Mouse (Mus musculus) urinary bladder, postnatal 4 days (tissue): ENCODE data around the gene Enthd1.

Experiments
- DNase-seq, 2 experiments: peaks; one replicate each; pipeline ENCODE4 v3.0.0; 2021 to 2022; ENCODE audit warnings: low spot score in 2 of 2

Enthd1 gene

DNA sequence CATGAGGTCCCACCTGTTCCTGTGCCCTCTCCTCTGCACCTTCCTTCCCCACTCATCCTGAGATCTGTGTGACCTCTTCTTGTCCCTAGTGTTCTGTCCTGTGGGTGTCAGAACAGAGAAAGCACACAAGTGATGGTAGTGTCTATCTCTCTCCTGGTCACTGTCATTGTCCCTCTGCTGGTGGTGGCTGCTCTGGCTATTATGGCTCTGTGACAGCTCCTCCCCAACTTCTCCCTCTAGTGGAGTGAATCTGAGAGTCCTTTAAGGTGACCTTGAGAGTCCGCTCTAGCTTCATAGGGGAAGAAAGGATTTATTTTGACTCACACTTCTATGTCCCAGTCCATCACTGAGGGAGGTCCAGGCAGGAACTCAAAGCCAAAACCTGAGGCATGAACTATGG, 79.4 kb downstream of the Enthd1 start:
- no peak for DNase-seq

DNA sequence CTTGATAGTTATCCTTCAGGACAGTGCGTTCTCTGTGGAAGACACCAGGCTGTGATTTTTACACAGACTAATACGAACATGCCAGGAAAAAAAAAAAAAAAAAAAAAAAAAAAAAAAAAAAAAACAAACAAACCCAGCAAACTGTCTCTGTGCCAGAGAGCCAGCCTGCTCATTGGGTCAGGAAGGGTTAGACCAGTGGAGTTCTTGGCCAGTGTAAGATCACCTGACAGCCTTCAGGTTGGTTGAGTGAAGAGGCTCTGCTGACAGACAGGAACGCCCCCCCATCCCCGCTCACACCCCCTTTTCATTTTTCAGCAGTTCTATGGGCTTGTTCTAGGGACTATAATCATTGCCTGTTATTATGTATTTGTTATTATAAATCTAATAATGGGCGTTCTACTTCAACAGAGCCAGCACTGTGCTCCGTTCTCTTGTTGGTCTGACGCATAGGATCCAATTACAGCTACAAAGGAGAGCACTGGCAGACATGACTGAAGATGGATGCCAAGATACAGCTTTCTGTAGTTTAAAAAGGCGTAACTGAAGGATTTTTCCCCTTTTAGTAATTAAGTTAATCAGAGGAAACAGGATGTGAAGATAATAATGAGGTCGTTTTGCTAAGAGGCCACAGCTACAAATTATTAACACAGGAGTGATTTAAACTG, 81.8 kb downstream of the Enthd1 start:
- no peak for DNase-seq

DNA sequence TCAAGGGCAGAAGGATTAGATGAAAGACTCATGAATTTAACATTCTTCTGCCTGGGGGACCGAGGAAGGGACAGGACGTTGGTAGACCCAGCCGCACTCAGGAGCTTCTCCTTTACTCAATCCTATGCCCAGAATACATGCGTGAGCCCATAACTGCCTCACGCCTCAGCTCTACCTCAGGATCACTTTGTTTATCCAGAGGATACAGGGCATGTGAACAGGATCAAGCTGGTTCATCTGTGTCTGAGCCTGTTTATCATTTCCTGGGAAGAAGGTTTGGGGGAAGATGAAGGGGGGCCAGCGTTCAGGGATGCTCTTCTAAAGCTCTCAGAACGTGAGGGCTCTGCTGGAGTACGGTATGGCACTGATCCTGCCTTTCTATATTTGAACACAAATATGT, 82.6 kb downstream of the Enthd1 start:
- DNase-seq: no peak

DNA sequence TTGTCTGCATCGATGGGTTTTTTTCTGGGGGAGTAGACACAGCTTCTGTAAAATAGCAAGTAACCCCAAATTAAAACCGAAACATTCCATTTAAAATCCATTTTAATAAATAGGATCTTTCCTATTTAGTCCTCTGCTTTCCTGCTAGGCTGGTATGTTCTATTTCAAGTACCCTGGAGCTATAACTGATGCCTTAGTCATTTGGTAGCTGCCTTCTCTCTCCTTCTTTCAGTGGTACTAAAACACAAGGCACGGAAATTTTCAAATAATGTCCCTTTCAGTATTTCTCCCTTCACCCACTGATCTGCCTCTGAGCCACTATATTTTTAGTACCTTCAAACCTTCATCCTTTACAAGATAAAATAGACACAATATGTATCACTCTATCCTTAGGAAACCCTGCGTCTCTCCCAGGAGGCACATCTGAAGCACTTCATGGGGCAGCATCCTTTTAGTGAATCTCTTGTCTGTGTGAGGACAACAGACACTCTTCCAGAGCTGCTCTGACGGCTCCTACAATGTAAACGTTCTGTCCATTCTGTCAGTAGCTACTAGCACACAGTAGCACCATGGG, 90.4 kb downstream of the Enthd1 start:
- no peak for DNase-seq

DNA sequence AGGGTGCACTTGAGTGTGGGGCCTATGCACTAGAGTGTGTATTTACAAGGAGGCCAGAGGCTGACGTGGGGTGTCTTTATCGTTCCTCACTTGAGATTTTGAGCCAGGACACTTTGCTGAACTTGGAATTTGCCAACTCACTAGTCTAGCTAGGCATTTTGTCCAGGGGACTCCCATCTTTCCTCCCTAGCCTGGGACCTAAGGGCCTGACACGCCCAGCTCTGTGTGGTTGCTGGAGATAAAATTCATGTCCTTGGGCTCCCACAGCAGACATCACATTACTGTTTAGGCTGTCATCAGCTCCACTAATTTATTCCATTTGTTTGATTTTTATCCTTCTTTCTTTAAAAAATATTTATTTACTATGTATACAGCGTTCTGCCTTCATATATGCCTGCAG, 97.1 kb downstream of the Enthd1 start:
- no peak for DNase-seq

DNA sequence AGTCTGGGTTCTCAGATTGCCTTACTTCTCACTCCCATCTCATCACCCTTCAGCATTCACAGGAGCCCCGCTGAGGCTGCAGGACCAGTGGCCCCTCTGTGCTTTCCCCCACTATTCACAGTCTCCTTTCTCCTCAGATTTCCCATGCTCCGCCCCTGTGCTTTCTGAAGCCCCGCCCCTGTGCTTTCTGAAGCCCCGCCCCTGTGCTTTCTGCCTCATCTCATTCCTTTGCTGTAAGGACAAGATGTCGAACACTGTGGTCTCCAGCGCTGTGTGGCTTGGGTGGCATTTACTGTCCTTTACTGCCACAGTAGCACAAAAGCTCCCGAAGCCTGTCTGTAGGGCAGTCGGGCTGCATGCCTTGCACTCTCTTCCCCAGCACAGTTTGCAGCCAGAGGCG, 102.8 kb downstream of the Enthd1 start:
- DNase-seq: no peak

DNA sequence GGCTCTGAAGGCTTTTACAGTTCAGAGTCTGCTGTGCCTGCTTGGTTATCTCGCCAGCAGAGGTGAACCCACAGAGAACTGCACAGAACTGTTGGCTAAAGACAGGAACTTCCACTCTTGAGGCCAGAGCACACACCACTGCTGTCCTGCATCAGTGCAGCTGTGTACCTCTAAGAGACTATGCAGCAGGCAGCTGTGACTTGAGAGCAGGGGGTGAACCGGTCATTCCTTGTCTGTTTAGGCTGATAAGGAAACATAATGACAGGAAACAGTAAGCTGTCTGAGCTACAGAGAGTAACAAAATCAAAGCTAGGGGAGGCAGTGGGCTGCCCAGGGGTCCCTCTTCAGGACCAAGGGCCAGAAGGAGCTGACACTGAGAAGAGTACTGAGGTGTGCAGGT, 103.5 kb downstream of the Enthd1 start:
- no peak for DNase-seq

DNA sequence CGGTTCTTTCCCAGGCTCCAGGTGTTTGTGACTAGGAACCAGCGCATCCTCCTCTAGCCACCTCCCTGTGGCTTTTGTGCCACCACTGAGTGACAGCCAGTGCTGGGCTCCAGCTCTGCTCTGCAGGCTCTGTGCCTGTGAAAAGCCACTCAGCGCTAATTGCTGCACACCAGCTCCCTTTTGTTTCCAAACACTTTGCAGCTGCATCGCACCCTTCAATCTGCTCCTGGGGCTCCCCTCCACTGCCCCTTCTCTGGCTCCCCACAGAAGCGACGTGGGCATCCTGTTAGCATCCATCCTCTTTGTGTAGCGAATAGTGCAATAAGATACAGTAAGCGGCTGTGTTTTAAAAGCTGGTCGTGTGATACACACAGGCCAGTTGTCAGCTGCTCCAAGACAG, 104.9 kb downstream of the Enthd1 start:
- no peak for DNase-seq

DNA sequence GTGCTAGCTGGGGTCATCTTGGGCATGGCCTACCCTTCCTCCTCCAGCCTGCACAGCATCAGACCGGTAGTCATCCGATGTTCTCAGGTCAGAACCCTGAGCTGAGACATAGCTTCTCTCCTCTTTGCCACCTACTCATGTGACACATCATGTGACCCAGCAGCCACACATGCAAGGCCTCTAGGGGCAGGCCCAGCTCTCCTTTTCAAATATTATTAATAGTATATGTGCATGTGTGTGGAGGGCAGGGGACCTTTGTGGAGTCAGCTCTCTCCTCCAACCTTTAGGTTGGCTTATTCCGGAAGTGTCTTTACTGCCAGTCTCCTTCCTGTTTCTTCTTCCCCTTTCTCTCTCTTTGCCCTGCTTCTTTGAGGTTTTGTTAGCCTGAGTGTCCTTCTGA, 107.0 kb downstream of the Enthd1 start:
- DNase-seq: no peak

DNA sequence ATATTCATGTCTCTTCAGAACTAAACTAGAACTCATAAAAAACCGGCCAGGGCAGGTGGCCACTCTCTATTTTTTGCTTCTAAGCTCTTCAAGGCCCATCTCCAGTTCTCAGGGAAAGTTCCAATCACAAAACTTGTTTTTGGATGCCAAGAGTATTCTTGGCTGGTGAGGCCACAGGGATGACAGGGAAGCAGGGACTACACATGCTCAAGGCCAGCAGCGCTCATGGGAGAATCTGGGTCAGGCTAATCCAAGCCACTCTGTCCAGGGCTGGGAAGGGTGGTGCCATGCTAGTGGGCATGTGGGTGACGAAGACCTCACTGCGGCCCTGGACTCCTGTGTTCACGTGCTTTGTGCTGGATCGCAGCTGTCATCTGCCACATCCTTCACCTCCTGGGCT, 110.5 kb downstream of the Enthd1 start:
- no peak for DNase-seq

DNA sequence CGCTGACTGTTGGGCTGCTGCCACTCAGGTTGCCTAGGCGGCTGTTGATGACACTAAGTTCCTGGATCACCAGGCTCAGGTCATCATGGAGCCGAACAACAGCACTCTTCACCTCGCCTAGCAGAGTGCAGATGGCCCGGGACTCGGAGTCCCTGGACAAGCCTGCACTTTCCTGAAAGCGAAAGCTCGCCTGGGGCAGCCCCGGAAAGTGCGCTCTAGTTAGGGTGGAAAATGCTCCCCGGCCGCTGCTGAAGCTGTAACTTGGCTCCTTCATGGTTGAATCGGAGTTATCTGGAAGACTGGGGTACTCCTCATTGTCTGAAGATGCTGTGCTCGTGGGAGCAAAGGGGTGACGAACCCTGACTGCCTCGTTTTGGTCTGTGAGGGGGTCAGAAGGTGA, 112.5 kb downstream of the Enthd1 start:
- no peak for DNase-seq

DNA sequence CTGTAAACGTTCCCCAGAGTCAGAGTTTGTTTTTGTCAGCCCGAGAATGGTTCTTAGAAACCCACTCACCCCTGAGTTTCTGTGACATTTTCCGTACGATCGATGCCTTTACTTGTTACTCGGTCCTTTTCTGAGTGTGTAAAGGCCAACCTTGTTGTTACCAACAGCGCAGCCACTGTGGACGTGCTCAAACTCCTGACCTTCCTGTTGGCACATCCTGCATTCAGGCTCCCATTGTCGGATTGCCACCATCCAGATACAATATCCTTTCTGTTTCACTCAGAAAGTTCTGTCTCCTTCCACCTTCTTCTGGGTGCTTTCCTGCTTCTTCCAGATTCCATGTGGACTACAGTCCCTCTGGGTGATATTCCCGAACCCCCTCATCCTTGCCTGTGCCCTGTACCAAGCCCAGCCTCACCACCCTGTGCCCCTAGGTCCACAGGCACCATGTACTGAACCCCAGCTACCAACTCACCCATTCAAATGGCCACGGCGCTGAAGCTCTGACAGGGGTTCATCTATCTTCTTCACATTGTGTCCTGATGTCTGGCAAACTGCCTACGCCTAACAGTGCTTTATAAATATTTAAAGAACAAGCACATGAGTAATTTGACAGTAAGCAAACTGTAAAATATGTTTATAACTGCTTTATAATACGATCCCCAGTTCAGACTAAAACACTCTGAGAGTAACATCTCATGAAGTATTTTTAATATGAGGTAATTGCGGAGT, 118.8 kb downstream of the Enthd1 start:
- no peak for DNase-seq

DNA sequence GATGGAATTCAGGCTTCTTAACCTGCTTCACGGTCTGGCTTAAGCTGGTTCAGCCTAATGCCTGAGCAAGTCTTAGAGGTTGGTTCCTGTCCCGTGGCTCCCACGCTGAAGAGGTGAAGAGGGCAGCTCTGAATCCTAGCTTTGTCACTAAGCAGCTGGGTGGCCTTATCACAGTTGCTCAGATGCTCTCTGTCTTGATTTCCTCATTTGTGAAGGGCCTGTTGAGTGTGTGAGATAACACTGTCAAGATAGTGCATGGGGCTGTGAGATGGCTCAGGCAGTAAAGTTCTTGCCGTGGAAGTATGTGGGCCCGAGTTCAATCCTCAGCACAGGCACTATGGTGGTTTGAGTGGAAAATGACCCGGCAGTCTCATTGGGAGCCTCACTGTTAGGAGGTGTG, 124.8 kb downstream of the Enthd1 start:
- no peak for DNase-seq

DNA sequence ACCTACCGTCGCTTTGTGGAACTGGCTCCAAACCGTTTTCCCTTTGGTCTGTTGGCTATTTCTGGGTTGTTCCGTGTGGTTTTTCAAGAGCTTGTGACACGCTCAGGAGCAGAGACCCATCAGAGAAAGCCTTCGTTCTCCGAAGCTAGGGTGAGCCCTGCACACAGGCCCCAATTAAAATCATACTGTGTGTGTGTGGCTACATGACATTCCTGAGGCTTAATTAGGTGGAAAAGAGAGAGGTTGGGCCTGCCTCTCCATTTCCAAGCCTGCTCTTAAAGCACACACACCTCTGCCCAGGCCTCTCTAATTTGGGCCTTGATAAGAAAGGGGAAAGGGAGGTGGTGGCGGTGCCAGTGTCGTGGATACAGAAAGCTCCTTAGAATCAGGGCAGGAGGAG, 126.5 kb downstream of the Enthd1 start:
- DNase-seq: no peak

DNA sequence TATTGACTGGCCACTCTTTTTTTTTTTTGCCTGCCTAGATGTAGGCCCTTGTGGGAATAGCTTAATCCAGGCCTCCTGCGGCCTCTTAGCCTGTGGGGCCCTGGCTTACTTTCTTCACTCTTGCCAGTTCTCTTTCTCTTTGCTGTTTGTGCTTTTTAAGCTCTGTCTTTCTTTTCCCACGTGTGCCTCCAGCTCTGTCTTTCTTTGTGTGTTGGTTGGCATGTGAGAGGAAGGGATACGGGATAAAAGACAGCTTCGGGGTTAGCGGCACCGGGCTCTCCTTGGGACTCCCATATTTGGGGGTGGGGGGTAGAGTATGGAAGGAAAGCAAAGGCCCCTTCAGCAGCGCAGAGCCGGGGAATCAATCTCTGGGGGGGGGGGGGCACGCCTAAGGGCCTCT, 127.0 kb downstream of the Enthd1 start:
- DNase-seq: no peak

DNA sequence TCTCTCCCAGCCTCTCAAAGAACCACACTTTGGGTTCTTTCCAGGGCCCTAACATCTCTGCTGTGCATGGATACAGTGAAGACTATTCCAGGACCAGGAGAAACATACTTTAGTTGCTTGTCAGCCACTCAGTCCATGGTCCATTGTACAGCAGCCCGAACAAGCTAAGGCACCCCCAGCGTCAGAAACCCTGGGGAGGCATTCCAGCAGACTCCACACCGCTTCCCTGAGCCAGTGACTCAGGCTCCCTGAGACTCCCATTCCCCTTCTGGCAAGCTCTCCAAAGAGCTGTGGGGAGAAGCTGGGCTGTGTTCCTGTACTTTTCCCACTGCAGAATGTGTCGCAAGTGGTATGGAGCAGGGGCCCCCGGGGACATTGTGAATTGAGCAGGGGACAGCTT, 128.0 kb downstream of the Enthd1 start:
- no peak for DNase-seq

DNA sequence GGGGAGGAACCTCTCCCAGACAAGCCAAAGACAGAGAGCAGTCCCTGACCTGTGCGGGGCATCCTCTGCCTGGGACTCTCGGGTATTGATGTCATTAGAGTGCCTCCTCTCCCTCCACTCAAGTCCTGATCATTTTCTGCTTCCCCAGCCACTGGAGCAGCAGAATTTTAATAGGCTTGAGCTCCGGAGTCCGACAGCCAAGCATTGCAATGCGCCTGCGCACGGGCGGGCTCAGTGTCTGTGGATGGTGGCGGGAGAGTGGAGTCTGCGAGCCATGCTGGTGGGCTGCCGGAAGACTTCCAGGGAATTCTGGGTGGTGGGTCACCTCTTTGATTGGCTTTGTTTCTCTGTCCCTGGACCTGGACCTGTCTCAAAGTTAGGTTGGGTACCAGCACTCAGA, 134.6 kb downstream of the Enthd1 start:
- DNase-seq: no peak

DNA sequence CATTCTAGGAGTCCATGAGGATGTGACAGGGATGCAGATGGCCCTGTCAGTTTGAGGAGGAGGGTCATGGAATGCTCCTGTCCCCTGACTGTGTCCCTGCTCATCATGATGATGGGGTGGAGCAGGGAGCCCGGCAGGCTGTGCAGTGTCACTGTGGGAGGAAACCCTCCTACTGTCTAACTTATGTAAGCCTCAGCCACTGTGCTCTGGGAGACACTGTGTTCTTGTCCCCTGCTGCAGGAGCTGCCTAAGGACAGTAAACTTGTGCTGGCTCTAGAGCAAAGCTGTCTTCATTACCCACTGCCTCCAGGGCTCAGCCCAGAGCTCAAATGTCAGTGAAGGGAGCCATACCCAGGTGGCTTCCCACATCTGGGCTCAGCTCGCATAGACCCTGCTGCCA, 146.8 kb downstream of the Enthd1 start:
- no peak for DNase-seq

DNA sequence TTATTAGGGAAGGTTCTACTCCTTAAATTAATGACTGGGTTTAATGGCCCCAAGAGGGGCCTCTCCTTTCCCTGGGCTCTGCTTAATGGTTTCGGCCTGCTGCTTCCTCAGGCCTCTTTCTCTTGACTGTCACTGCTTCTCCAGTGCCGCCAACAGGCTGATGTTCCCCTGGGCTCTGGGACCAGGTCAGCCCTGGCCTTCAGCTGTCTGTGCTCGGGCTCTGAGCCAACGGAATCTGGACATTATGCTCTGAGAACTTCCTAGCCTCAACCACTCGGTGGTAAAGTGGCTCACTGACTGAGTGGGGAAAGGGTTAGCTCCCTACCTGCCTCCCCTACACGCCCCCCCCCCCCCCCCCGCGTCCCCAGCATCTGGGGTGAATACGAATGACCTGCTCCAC, 147.9 kb downstream of the Enthd1 start:
- DNase-seq: no peak

DNA sequence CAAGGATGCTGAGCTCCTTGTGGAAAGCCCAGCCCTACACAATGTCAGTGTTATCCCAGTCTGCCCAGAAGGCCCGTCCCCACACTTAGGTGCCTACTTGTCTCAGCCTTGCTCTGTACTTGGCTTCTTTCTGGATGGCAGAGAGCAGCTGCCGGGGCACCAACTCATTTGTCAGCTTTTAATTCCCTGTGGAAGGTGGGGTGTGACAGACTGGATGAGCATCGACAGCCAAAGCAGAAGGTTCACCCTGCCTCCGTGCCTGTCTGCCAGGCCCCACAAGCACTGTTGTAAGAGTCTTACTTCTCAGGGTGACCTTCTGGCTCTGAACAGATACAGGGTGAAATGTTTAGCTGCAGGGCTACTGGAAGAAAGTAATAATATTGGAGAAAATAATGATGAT, 149.8 kb downstream of the Enthd1 start:
- DNase-seq: no peak

DNA sequence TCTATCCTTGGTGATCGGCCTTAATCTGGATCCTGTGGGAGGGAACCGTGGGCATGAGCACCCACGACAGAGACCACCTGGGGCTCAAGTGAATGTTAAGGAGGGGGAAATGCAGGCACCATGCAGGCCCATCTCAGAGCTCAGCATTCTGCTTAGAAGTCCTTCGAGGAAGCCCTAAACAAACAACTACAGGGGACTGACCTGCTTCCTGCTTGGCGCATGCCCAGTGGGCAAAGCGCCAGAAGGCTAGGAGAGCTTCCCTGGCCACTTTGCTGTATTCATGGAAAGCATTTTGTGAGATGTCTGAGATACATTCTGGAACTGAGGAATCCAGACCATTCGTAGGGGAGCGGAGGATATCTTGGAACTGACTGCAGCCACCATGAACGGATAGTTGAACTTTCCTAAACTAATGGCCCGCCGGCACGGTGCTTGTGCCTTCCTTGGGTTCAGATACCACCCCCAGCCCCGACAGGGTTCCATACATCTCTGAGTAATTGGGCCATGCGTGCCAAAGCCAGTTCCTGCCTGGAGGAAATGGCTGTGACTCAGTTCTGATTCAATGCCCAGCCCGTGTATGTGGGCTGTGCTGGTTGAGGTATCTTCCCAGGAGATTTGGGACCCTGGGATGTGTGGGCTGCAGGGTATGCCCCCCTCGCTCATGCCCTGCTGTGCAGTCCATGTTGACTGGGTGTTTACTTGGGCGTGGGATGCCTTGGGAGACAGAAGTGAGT, 150.8 kb downstream of the Enthd1 start:
- DNase-seq: no peak

DNA sequence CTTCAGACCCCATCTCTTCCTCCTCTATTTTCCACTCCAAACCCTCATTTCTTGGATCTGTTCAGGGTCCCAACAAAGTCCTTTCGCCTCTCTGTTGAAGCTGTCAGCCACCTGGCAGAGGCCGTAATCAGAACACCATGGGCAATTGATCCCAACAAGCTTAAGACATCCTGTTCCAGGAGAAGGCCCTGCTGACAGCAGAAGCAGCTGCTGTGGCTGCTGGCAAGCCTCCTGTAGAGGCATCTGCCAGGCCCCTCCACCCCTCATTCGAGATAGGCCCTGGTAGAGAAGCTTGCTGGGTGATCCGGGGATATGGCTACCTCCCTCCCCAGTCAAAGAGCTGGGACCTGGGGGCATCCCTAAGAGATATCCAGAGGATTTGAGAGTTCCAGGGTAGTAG, 151.9 kb downstream of the Enthd1 start:
- DNase-seq: no peak

DNA sequence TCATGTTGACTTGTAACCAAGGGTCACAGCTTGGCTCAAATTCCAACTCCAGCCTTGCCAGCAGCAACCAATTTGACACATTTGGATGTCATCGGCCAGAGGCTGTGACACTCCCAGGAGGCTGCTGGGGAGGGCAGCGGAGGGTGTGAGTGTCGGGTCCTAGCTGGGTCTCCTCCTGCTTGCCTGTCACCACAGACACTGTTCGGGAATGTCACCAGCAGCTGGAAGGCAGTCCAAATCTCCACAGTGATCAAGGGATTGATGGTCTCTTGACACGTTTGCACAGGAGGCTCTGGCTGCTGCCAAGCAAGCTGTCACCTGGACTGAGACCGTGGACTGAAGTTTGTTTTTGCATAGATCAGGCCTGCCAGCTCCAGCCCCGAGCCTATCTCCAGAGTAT, 154.3 kb downstream of the Enthd1 start:
- DNase-seq: no peak
